Mouse (Mus musculus): ENCODE measurements around the gene Tmem63b. TPM values are rescaled to one million over a fixed set of nuclear protein-coding genes. Genes with fewer than 3 reads are reported as not detected.

Tmem63b gene
- polyA plus RNA-seq, 1 experiment: 19.1 TPM

DNA sequence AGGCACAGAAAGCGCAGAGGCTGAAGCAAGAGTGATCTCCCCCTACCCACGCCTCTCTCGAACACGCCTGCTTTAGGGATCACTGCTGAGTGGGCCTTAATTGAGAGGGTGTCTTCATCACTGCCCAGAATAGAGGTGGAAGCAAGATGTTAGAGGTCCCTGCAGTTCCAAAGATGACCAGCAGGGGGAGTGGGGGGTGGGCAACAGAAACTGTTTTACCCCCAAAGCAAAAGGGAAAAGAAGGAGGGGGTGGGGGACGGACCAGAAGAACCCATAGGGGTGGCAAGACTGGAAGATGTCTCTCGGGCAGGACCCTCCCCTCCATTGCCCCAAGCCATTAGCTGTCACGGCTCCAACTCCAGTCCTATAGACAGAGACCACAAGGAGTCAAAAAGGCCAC, 8.6 kb downstream of the Tmem63b start:
- no peak overlapping the region for H3K4me3 ChIP-seq (replicated peaks; ENCODE audit: control insufficient read depth, low read depth, low read length)
- H3K4me1 ChIP-seq (ENCODE audit: control insufficient read depth, insufficient read depth, low read length): no peaks in the 10 kb centered on the region
- TF ChIP-seq POLR2A (IDR thresholded peaks at IDR 0.05; ENCODE audit: borderline replicate concordance, control insufficient read depth, low read depth, low read length) (no peak), CTCF (IDR thresholded peaks at IDR 0.05; ENCODE audit: control insufficient read depth, insufficient read depth, low read length) (peak; percentile 64)
- H3K27ac ChIP-seq (ENCODE audit: control insufficient read depth, insufficient read depth, low read depth, low read length, poor library complexity): no peak overlapping the region
- WGBS: 34% methylated on average over 7 of the region's 7 CpGs

DNA sequence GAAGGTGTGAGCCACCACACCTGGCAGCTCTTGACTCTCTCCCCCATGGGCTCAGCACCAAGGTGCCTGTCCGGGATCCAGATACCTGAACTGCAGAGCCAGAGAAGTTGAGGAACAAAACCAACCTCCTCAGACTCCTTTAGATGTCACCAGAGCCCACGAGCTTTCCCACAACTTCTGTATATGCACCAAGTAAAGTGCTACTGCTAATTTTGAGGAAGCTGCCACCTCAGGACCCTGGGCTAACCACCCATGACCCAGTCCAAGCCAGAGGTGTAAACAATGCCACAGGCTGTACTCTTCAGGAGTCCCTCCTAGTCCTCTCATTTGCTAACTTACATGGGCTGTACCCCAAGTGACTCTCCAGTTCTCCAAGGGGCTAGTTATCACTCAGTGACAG, 14.1 kb downstream of the Tmem63b start:
- 28% methylated on average over 2 of the region's 2 CpGs for WGBS
- Histone ChIP-seq H3K4me1 (ENCODE audit: control insufficient read depth, insufficient read depth, low read length) (no peaks in the 10 kb centered on the region), H3K4me3 (replicated peaks; ENCODE audit: control insufficient read depth, low read depth, low read length) (no peak overlapping the region), H3K27ac (ENCODE audit: control insufficient read depth, insufficient read depth, low read depth, low read length, poor library complexity) (no peak overlapping the region)
- TF ChIP-seq CTCF (IDR thresholded peaks at IDR 0.05; ENCODE audit: control insufficient read depth, insufficient read depth, low read length) (no peak), POLR2A (IDR thresholded peaks at IDR 0.05; ENCODE audit: borderline replicate concordance, control insufficient read depth, low read depth, low read length) (no peak)

DNA sequence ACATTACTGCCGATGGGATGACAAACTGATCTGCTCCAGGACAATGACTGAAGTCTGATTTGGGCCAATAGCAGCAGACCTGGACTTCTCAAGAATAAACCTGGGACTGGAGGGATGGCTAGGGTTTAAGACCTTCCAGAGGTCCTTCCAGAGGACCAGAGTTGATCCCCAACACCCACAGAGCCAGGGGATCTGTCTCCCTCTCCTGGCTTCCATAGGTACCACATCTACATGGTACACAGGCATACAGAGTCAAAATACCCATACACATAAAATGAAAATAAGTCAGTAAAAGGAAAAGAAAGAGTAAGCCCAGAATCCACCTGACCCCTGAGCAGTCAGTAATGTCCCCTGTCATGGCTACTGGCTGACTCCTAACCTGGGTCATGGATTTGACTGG, 14.9 kb downstream of the Tmem63b start:
- TF ChIP-seq POLR2A (IDR thresholded peaks at IDR 0.05; ENCODE audit: borderline replicate concordance, control insufficient read depth, low read depth, low read length): no peak
- no peak for TF ChIP-seq CTCF (IDR thresholded peaks at IDR 0.05; ENCODE audit: control insufficient read depth, insufficient read depth, low read length)
- H3K4me1 ChIP-seq (ENCODE audit: control insufficient read depth, insufficient read depth, low read length): no peaks in the 10 kb centered on the region
- WGBS: 90% methylated on average over 1 of the region's 1 CpGs
- no peak overlapping the region for H3K27ac ChIP-seq (ENCODE audit: control insufficient read depth, insufficient read depth, low read depth, low read length, poor library complexity)
- H3K4me3 ChIP-seq (replicated peaks; ENCODE audit: control insufficient read depth, low read depth, low read length): no peak overlapping the region

DNA sequence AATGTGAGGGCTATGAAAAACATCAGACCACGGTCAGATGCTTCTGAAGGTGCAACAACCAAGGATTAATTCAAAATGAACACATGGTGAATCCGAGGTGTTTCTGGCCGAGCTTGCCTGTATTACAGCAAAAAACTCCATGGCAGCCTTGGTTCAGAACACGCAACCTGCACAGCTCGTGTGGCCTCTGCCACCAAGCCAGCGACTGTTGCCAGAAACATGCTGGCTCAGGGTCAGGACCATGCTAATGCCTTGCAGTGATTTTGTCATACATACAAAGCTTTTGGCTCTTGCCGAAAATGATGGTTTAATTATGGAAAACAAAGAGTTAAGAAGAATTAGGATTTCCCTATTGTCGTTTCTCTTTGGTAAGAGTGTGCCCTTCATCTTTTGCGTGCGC, 18.7 kb downstream of the Tmem63b start:
- no peak overlapping the region for H3K27ac ChIP-seq (ENCODE audit: control insufficient read depth, insufficient read depth, low read depth, low read length, poor library complexity)
- no peaks in the 10 kb centered on the region for H3K4me1 ChIP-seq (ENCODE audit: control insufficient read depth, insufficient read depth, low read length)
- TF ChIP-seq CTCF (IDR thresholded peaks at IDR 0.05; ENCODE audit: control insufficient read depth, insufficient read depth, low read length) (no peak), POLR2A (IDR thresholded peaks at IDR 0.05; ENCODE audit: borderline replicate concordance, control insufficient read depth, low read depth, low read length) (no peak)
- no peak overlapping the region for H3K4me3 ChIP-seq (replicated peaks; ENCODE audit: control insufficient read depth, low read depth, low read length)
- WGBS: 86% methylated on average over 10 of the region's 10 CpGs

DNA sequence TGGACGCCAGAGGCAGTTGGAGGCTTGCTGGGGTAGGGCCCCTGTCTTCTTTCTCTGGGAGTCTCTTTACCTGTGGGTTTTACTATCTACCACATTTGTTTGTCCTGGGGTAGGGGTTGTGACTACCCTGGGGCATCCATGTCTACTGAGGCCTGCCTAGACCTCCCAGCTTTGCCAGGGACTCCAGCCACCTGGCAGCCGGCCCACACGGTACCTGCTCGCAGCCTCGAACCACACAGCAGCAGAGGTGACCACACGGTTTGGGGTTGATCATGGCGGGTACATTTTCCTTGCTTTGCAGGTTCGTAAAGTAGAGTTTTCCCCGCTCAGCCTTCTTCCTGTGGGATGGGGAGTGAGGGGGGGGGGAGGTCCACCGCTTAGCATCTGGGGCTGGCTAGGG, 19.2 kb downstream of the Tmem63b start:
- no peaks in the 10 kb centered on the region for H3K4me1 ChIP-seq (ENCODE audit: control insufficient read depth, insufficient read depth, low read length)
- 82% methylated on average over 10 of the region's 10 CpGs for WGBS
- TF ChIP-seq CTCF (IDR thresholded peaks at IDR 0.05; ENCODE audit: control insufficient read depth, insufficient read depth, low read length) (no peak), POLR2A (IDR thresholded peaks at IDR 0.05; ENCODE audit: borderline replicate concordance, control insufficient read depth, low read depth, low read length) (no peak)
- no peak overlapping the region for H3K4me3 ChIP-seq (replicated peaks; ENCODE audit: control insufficient read depth, low read depth, low read length)
- no peak overlapping the region for H3K27ac ChIP-seq (ENCODE audit: control insufficient read depth, insufficient read depth, low read depth, low read length, poor library complexity)

DNA sequence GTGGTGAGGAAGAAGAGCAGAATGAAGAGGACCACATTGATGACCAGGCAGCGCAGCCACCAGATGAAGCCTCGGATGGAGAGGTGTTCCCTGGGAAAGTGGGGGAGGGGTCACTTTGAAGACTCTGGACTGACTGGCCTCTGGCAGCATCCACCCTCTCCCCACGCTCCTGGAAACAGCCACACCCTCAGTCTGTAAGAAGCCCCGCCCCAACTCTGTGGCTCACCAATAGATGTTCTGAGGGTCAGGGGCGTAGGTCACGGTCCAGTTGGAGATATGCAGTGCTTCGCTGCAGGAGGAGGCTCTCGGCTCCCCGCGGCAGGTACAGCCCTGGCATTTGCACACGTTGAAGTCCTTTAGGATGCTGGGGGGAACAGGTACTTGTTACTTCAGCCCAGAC, 20.6 kb downstream of the Tmem63b start:
- no peak overlapping the region for H3K27ac ChIP-seq (ENCODE audit: control insufficient read depth, insufficient read depth, low read depth, low read length, poor library complexity)
- 91% methylated on average over 11 of the region's 11 CpGs for WGBS

DNA sequence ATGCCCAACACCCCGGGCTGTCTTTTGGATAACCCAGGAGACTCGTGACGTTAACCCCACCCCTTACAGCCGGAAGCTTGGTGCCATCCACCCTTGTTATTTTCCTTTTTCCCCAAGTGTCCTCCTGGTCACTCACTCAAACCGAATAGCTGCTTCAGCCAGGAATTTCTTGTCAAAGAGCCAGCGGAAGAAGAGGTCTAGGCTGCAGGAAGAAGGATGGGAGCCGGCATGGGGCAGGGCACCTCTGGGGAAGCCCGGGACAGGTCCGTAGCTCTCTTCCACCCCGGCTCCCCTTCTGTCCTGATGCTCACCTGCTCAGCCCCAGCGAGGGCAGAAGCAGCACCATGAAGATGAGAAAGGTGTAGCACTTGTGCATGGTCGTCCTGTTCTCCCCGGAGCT, 22.1 kb downstream of the Tmem63b start:
- no peak overlapping the region for H3K4me3 ChIP-seq (replicated peaks; ENCODE audit: control insufficient read depth, low read depth, low read length)
- 86% methylated on average over 13 of the region's 13 CpGs for WGBS
- no peaks in the 10 kb centered on the region for H3K4me1 ChIP-seq (ENCODE audit: control insufficient read depth, insufficient read depth, low read length)
- H3K27ac ChIP-seq (ENCODE audit: control insufficient read depth, insufficient read depth, low read depth, low read length, poor library complexity): no peak overlapping the region
- no peak for TF ChIP-seq CTCF (IDR thresholded peaks at IDR 0.05; ENCODE audit: control insufficient read depth, insufficient read depth, low read length)
- TF ChIP-seq POLR2A (IDR thresholded peaks at IDR 0.05; ENCODE audit: borderline replicate concordance, control insufficient read depth, low read depth, low read length): no peak

More for the DNA sequence above, 20.6 kb downstream of the Tmem63b start:
- no peak for TF ChIP-seq POLR2A (IDR thresholded peaks at IDR 0.05; ENCODE audit: borderline replicate concordance, control insufficient read depth, low read depth, low read length)
- TF ChIP-seq CTCF (IDR thresholded peaks at IDR 0.05; ENCODE audit: control insufficient read depth, insufficient read depth, low read length): no peak
- no peak overlapping the region for H3K4me3 ChIP-seq (replicated peaks; ENCODE audit: control insufficient read depth, low read depth, low read length)
- no peaks in the 10 kb centered on the region for H3K4me1 ChIP-seq (ENCODE audit: control insufficient read depth, insufficient read depth, low read length)

DNA sequence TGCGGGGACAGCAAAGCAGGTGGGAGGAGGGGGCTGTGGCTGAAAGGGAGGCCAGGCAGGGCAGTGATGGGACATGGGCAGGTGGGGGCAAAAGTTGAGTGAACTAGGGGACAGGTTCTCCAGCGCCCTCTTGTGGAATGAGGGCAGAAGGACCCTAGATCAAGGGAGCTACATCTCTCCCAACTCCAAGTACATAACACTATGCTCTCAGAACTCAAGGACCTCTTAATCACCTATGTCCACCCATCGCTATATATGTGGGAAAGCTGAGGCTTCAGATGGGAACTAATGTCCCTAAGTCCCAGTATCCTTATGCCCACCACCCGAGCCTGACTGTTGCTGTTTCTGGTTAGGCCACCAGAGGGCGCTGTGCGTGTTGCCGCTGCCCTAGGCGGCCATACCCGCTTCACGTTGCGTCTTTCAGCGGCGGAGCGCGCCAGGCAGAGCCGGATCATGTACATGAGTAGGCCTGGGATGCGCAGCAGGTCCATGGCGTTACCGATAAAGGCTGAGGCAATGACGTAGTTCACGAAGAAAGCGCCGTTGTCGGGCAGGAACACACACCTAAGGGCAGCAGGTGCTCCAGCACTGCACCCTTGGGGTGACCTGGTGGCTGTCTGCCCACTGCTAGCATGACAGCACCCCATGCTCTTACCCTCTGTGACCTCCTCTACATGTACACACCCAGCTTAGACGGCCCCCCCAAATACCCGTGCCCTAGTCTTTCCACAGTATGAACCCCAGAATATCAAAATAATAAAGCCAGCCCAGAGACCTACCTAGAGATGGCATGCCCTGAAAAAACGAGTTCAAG, 23.4 kb downstream of the Tmem63b start:
- Histone ChIP-seq H3K4me1 (ENCODE audit: control insufficient read depth, insufficient read depth, low read length) (no peaks in the 10 kb centered on the region), H3K27ac (ENCODE audit: control insufficient read depth, insufficient read depth, low read depth, low read length, poor library complexity) (no peak overlapping the region), H3K4me3 (replicated peaks; ENCODE audit: control insufficient read depth, low read depth, low read length) (no peak overlapping the region)
- no peak for TF ChIP-seq POLR2A (IDR thresholded peaks at IDR 0.05; ENCODE audit: borderline replicate concordance, control insufficient read depth, low read depth, low read length)
- TF ChIP-seq CTCF (IDR thresholded peaks at IDR 0.05; ENCODE audit: control insufficient read depth, insufficient read depth, low read length): peak; percentile 95
- WGBS: 22% methylated on average over 27 of the region's 27 CpGs
